Mouse (Mus musculus): ENCODE results near the gene Pla2g15.

DNA sequence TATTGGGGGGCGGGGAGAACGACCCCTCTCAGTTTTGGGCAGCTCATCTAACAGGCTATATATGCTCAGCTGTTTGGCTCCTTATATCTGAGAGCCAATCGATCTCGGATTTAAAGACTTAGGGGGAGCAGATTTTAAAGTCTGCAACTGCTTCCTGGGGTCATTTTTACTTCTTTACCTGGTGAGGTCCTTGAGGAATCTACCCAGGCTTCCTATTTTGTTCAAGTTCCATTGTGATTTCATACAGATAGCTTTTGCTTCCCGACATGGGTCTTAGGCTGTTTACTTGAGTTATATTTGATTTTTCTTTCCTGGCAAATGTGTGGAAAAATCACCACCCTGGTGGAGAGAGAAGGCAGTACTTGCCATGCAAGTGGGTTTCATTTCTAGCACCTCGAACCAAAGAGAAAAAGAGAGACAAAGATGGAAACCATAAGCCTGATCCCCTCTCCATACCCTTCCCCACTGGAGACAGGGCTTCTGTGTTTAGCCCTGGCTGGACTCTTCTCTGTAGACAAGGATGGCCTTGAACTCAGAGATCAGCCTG is 19.8 kb downstream of the Pla2g15 start:
- no peak for TF ChIP-seq POLR2A (IDR thresholded peaks at IDR 0.05; ENCODE audit: low read depth, low read length)
- no peak for TF ChIP-seq CTCF (IDR thresholded peaks at IDR 0.05; ENCODE audit: extremely low read depth, insufficient read length, insufficient replicate concordance, low read depth, low read length)
